Mouse (Mus musculus): ENCODE data around the gene Dbx2.

The Dbx2 gene

DNA sequence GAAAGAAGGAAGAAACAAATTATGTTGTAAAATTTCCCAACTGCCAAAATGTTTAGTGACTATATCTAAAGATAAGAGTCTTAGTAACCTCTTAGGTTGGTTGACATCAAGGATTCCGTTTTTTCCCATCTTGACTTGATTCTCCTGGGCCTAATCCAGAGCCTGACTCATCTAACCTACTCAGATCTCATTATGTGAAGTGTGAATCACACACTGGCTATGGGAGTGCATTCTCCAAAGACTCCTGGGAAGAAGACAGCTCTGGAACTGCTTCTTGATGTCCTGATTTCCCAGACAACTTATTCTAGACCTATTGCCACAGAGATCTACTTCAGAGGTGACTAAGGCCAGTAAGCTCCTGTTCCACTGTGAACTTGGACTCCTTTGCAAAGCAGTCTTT lies 43.2 kb downstream of the Dbx2 start:
- no peak for DNase-seq

- no peak for DNase-seq
Measured at GRCm38 (mm10) chr15:95601179-95601578, 54.6 kb downstream of the Dbx2 start.

DNA sequence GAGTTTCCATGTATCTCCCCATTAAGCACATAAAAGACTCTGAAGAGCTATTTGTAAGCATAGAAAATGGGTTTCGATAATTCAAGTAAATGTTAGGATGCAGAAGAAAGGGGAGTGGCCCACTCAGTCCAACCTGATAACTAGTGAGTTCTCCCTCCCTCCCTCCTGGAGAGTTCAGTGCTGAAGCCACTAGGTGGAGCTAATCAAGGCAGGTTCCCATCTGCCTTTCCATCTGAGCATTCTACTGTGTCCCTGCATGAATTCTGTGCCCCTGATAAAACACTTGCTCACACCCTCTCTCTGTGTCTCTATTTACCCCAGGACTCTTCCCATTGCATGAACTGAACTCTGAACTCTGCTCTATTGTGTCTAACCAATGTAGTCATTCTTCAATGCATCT lies 57.1 kb downstream of the Dbx2 start:
- peak; percentile 29 for DNase-seq

DNA sequence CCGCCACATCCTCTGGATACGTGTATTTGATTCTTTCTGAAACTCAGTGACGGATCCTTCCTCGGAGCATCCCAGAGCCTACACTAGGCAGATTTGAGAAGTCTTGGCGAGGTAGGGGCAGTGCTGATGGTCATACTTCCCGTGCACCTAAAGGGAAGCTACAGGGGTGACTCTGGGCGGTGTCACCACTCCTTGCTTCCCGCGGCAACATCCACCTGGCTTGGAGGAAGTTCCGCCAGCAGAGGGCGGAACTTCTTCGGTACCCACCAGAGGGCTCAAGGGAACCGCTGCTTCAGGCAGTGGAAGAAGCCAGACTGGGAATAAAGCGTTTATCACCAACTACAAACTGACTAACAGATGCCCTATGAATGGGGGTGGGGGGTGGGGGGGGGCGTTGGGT lies 68.9 kb downstream of the Dbx2 start:
- DNase-seq: no peak

DNA sequence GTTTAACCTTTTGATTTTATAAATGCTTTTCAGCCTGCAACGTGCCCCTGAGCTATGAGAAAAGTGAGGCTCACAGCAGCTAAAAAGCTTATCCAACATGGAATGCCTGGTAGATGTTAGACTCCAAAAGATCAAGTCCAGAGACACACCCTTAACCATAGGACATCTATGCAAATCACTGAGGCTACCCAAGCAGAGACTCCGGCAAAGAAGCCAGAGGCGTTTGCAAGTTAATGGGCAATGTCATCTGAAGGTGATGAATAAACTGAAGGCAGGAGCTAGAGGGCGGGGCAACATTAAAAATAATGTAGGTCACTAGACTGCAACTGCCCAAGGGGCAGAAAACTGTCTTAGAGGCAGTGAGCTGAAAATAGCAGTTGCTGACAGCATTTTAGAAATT lies 70.9 kb downstream of the Dbx2 start:
- DNase-seq: no peak

DNA sequence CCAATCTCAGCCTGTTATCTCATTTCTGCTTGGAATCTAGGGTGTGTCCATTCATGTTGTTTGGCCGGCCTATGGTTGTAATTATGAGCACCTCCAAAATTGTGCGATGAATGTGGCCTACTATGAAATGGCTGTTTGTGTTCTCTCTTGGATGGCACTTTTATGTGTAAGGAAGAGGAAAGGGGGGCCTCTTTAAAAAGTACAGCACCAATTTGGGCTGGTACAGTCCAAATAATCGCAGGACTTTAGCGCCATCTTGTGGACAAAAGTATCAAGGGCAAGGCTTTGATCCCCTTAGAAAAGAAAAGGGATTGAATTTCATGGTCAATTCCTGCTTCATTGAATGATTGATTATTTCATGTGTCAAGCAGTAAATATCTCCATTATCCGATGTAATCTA lies 81.1 kb downstream of the Dbx2 start:
- DNase-seq: peak; percentile 51
